Mouse (Mus musculus) spleen, adult 2 months (tissue): ENCODE results near the gene Tmem120a. TPM values are rescaled to one million over a fixed set of nuclear protein-coding genes. Genes with fewer than 3 reads are reported as not detected.

Experiments used
- DNase-seq, 2 experiments: peaks; one replicate each; pipeline versions ENCODE4 v3.0.0 to v3.0.0-alpha.2; 2012 to 2021; ENCODE audit warnings: low spot score in 2 of 2, low read depth in 1 of 2
- H3K27ac ChIP-seq: fragments of 200-500 bp; 2 replicates; pipeline ENCODE4 v1.5.1; 2012; ENCODE audit warnings: low read length, inconsistent platforms; ENCODE audit not compliant: insufficient read depth
- H3K27me3 ChIP-seq: fragments of 200-500 bp; 2 replicates; pipeline ENCODE4 v1.6.1; 2012; ENCODE audit warnings: mild to moderate bottlenecking, moderate library complexity, low read length, inconsistent platforms; ENCODE audit not compliant: control insufficient read depth, insufficient read depth
- H3K36me3 ChIP-seq: fragments of 200-500 bp; 2 replicates; pipeline ENCODE4 v1.6.1; 2012; ENCODE audit warnings: mild to moderate bottlenecking, low read length, inconsistent platforms; ENCODE audit not compliant: control insufficient read depth, insufficient read depth
- H3K4me1 ChIP-seq: fragments of 200-500 bp; 2 replicates; pipeline ENCODE4 v1.6.1; 2011; ENCODE audit warnings: inconsistent platforms; ENCODE audit not compliant: control insufficient read depth, insufficient read depth, insufficient read length
- H3K4me3 ChIP-seq: fragments of 200-500 bp; 2 replicates; pipeline ENCODE4 v1.5.1; 2011; ENCODE audit warnings: mild to moderate bottlenecking, inconsistent platforms; ENCODE audit not compliant: insufficient read depth, insufficient read length; ENCODE audit errors: extremely low read depth
- CTCF ChIP-seq: fragments of 200-500 bp; IDR thresholded peaks from 2 replicates; pipeline ENCODE4 v1.5.1; 2011; ENCODE audit warnings: mild to moderate bottlenecking, inconsistent platforms; ENCODE audit not compliant: insufficient read depth, insufficient read length, insufficient replicate concordance; ENCODE audit errors: extremely low read depth
- POLR2A ChIP-seq: fragments of 200-500 bp; IDR thresholded peaks from 2 replicates; pipeline ENCODE4 v1.6.1; 2011; ENCODE audit warnings: low read depth, low read length, inconsistent platforms
- WGBS: fragments of 180-500 bp; shearing (Covaris S2); methylation state at CpG from one replicate; pipeline ENCODE4 v1.1.7; 2018; 5-methylcytosine and 5-hydroxymethylcytosine counted together
- polyA plus RNA-seq: library from polyadenylated mRNA; depleted of rRNA; stranded (reverse); fragments of >200 nt; gene quantifications from 2 replicates; pipeline ENCODE4 v1.2.3, GENCODE M21; 2012; rRNA removed

The Tmem120a gene
- 16.1 and 17.3 TPM in 2 replicates for polyA plus RNA-seq

GRCm38 (mm10) chr5:135743741-135744609 lies at the start of gene Tmem120a:
Tmem120a (minus strand) TSS chr5:135744448.
- H3K4me3 ChIP-seq: peak within 1 kb of the TSS; percentile 94
- no peaks in the 10 kb centered on the region; the same call in 1 of the 2 replicates for H3K36me3 ChIP-seq
- no peaks in the 10 kb centered on the region; the same call in 1 of the 2 replicates for H3K27me3 ChIP-seq
- TF ChIP-seq POLR2A (peak; percentile 33; the same call in 1 of the 2 replicates), CTCF (no peak)
- peak; percentile 64 to 96 for DNase-seq
- no peak within 1 kb of the TSS; the same call in 1 of the 2 replicates for H3K27ac ChIP-seq
- H3K4me1 ChIP-seq: no peaks in the 10 kb centered on the region; the same call in 1 of the 2 replicates
- WGBS: under 1% methylated on average over 52 of the region's 60 CpGs

DNA sequence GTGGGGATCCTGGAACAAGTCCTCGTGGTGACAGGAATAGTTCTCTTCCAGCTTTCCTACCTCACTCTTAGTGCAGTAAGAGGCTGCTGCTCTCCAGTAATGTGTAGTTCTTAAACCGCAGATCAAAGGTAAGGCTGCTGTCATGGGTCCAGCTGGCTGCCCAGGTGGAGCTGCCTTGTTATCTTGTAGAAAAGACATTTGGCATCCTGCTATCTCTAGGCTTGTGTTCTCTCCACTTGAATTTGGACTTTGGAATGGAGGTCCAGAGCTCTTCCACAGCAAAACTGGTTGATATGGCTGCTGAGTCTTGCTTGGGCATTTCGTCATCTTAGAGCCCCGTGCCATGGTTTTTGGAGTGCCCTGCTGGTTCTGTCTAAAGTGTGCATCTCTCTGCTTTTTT lies 38.7 kb upstream of the Tmem120a start:
- Histone ChIP-seq H3K36me3 (peaks cover 40% of the 10 kb centered on the region), H3K27me3 (no peaks in the 10 kb centered on the region), H3K4me1 (peaks cover 5% of the 10 kb centered on the region; the same call in 1 of the 2 replicates), H3K27ac (no peak overlapping the region), H3K4me3 (no peak overlapping the region)
- no peak for TF ChIP-seq CTCF
- TF ChIP-seq POLR2A: no peak
- DNase-seq: no peak
- 96% methylated on average over 4 of the region's 4 CpGs for whole genome bisulfite sequencing

- 28% methylated on average over 8 of the region's 8 CpGs for WGBS
- no peak for TF ChIP-seq CTCF
- TF ChIP-seq POLR2A: no peak
- peaks cover 9% of the 10 kb centered on the region; the same call in 1 of the 2 replicates for H3K4me1 ChIP-seq
- no peak overlapping the region for H3K27ac ChIP-seq
- H3K36me3 ChIP-seq: peaks cover 19% of the 10 kb centered on the region
- no peak overlapping the region for H3K4me3 ChIP-seq
- no peaks in the 10 kb centered on the region for H3K27me3 ChIP-seq
- no peak for DNase-seq
Measured at GRCm38 (mm10) chr5:135780331-135780730, 36.1 kb upstream of the Tmem120a start.

- no peaks in the 10 kb centered on the region for H3K27me3 ChIP-seq
- WGBS: 2% methylated on average over 70 of the region's 70 CpGs
- peaks cover 6% of the 10 kb centered on the region for H3K36me3 ChIP-seq
- peaks cover 9% of the 10 kb centered on the region; the same call in 1 of the 2 replicates for H3K4me1 ChIP-seq
- peak within 1 kb of the TSS; percentile 93 for H3K27ac ChIP-seq
- TF ChIP-seq POLR2A: peak; percentile 97
- no peak for TF ChIP-seq CTCF
- peak within 1 kb of the TSS; percentile 94 for H3K4me3 ChIP-seq
- peak; percentile 100 for DNase-seq
Measured at GRCm38 (mm10) chr5:135778471-135779445, 34.5 kb upstream of the Tmem120a start, which contains the start of gene Mdh2. Mdh2 (plus strand) TSS chr5:135778480.

DNA sequence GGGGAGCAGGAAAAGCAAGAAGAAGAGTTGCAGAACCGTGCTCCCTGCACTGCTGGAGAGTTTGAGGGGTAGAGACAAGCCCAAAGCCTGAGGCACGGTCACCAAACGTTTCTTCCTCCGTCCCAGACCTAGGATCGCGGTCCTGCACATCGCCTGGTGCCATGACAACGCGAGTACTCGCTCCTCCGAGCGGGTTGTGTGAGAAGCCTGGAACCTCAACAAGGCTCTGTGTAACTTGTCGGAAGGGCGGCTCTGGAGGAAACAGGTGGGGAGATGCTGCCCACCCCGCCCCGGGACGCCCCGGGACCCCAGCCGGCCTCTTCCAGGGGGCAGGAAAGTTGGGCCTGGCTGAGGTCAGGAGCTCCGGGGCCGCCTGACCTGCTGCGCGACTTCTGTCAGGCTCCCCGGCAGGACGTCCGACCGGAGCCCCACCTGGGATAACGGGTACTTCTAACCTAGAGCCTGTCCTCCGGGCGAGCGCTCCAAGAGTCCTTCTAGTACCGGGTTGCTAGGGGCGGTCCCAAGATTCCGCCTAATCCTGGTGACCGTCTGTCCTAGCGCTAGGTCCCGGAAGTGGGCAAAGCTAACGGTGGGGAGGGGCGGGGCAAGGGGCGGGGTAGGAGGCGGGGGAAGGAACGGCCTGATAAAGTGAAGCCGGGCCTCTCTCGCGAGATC lies 33.7 kb upstream of the Tmem120a start, which contains the start of gene Styxl1:
Gene Styxl1, minus strand, starts transcription at position 590 of the 675 bp plus-strand sequence.
- Histone ChIP-seq H3K4me1 (peaks cover 9% of the 10 kb centered on the region; the same call in 1 of the 2 replicates), H3K4me3 (peak within 1 kb of the TSS; percentile 94), H3K36me3 (no peaks in the 10 kb centered on the region), H3K27me3 (no peaks in the 10 kb centered on the region), H3K27ac (peak within 1 kb of the TSS; percentile 93)
- peak; percentile 15; the same call in 1 of the 2 replicates for TF ChIP-seq POLR2A
- no peak for TF ChIP-seq CTCF
- 1% methylated on average over 45 of the region's 45 CpGs for WGBS
- peak in 1 of 2 experiments; percentile 2 for DNase-seq

DNA sequence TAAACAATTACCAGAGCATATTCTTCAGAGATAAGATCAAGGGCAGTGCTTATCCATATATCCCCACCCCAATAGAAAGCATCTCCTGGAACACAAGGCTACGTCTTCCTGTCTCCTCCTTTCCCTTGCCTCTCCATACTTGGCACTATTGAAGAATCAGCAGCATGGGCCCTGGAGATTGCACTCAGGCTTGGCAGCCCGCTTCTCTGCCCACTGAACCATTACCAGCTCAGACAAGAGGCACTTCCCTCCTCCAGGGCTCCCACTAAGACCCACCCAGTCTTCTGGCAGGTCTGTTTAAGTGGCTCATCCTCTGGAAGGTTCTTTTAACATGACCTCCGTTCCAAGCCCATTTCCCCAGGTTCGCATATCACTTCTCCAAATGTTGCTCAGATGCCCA lies 32.3 kb upstream of the Tmem120a start:
- Histone ChIP-seq H3K27me3 (no peaks in the 10 kb centered on the region), H3K36me3 (no peaks in the 10 kb centered on the region), H3K4me1 (peaks cover 9% of the 10 kb centered on the region; the same call in 1 of the 2 replicates), H3K4me3 (no peak overlapping the region), H3K27ac (no peak overlapping the region)
- 79% methylated on average over 4 of the region's 4 CpGs for WGBS
- TF ChIP-seq POLR2A (no peak), CTCF (no peak)
- no peak for DNase-seq
